Mouse (Mus musculus) 3T3-L1 (cell line): Measurements from ENCODE around the gene Cnga3.
A peak's percentile ranks its signal among the peaks of the same experiment; 100 is the strongest.

Source experiments
- DNase-seq: peaks from one replicate; pipeline ENCODE4 v3.0.0-alpha.2; 2015; ENCODE audit warnings: low read depth, low spot score

Gene Cnga3

DNA sequence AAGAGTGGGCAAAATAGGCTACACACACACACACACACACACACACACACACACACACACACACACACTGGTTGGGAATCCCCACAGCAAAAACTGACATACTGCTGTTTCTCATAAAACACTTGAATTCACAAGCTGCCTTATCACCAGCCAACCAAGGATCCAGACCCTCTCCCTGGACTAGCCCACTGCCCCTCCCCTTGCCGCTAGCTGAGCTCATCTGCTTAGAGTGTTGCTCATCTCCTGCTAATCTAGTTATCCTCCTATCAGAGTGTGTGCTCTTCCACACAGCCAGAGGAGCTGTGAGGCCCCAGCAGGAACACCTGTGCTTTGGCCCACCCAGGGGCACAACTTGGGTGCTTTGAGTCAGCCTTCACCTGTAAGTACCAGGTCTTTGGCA is at the start of gene Cnga3:
Cnga3 (plus strand) TSS at position 291 of the 400 bp plus-strand sequence.
- no peak for DNase-seq

GRCm38 (mm10) chr1:37166066-37166465 is 48.2 kb upstream of the Cnga3 start:
- DNase-seq = no peak

DNA sequence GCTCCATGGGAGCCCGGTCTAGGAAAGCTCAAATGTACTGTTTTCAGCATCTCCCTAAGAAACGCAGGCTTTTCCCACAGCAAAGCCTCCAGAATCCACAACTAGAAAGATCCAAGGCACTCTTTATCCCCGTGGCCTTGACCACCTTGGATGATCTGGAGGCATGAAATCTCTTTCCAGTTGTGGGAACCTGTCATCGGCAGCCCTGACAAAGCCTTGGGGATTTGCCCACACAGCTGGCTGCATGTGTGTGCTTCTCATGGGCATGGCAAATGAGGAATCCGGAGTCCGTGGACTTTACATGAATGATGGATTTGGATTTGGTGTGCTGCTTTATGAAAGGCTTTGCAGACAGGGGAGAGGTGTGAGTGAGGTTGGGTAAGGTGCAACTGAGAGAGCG is 46.3 kb upstream of the Cnga3 start:
- no peak for DNase-seq

DNA sequence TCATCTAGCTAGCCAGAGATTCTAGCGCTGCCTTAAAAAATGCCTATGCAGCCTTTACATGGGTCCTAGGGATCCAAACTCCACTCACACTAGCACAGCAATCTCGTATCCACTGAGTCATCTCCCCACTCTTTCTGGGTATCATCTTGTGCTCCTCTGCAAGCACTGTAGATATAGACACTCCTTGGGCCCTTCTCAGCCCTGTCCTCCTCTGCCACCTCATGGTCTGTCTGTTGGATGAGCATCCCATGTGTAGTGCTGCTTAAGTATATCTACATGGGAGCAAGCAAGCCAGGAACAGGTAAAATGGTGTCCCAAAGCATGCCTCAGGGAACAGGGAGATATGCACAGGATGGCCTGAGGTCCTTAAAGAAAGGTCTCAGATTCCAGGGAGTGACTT is 36.4 kb upstream of the Cnga3 start:
- DNase-seq = no peak

DNA sequence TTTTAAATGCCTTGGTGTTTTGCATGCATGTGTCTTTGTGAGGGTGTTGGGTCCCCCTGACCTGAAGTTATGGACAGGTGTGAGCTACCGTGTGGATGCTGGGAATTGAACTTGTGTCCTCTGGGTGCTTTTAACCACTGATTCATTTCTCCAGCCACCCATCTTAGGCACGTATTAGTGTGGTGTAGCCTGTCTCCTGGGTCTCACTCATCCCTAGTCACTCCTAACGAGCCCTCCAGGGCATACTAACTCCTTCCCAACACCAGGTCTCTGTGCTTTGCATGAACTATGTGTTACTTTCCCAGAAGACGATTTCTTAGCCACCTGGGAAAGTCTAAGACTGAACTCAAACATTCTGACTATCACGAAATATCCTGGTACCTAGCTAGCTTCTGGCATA is 34.4 kb upstream of the Cnga3 start:
- DNase-seq = no peak

DNA sequence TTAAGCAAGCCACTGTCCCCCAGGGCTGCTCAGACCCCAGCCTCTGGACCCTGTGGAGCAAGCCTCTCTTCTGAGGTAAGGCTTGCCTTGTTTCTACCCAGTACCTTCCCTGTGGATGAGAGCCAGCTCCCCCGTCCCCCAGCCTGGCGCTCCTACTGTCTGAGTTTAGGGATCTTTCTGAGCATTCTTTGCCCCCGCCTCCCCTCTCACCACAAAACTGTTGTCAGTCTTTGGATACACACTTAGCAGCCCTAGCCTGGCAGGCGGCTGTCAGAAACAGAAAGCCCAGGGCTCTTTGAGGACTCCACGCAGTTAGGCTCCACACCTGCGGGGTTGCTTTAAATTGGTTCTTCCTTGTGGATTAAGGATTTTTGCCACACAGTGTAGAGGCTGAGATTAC is 27.2 kb upstream of the Cnga3 start:
- no peak for DNase-seq

DNA sequence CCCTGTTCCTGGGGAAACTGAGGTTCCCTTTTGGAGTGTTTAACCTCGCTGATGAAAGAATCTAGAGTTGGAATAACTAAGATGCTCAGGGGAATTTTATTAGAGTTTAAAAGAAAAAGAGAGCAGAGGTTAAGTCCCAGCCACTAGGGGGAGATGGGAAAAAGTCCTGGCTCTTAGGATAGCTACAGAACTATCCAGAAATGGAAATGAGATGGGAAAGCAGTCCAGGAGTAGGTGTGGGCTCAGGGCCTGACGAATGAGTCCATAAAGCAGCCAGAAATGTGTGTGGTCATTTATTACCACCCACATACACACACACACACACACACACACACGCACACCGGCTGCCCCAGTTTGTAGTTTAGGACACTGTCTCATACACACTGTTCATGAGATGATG is 19.6 kb upstream of the Cnga3 start:
- peak; percentile 43 for DNase-seq

DNA sequence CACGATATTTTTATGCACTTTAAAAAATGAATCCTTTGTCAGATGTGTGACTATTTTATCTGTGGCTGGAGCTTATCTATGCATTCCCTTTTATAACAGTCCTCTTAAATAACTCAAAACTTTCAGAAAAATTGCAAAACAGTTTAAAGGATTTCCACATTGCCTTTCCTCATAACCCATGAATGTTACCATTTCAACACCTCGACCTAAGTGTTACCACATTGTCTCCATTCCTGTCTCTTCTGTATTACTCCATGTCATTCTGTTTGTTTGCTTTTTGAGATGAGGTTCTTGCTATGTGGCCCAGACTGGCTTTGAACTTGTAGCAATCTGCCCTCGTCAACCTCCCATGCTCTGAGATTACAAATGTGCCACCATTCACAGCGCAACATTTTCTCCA is 12.8 kb upstream of the Cnga3 start:
- DNase-seq = no peak

DNA sequence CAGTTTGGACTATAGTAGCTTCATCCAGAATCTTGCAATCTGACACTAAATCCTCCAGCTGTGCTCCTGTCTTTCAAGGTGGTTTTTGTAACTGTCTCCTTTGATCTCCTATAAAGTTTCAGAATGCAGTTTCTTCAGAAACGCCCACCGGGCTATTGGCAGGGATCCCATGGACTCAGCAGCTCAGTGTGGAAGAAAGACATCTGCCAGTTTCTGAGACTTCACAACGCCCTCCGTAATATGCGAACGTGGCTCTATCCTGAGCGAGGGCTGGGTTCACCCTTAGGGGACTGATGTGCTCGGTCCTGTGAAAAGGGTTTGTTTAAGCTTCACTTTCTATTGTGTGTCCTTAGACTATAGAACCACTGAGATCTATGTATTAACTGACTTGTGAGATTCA is 6.5 kb upstream of the Cnga3 start:
- DNase-seq = no peak

- no peak for DNase-seq
Measured at GRCm38 (mm10) chr1:37212375-37212774, 1.9 kb upstream of the Cnga3 start.

- DNase-seq = peak; percentile 20
Measured at GRCm38 (mm10) chr1:37218386-37218785, 4.2 kb downstream of the Cnga3 start.

GRCm38 (mm10) chr1:37219593-37219992 is 5.4 kb downstream of the Cnga3 start:
- DNase-seq = no peak

- no peak for DNase-seq
Measured at GRCm38 (mm10) chr1:37220134-37220907, 6.1 kb downstream of the Cnga3 start.

DNA sequence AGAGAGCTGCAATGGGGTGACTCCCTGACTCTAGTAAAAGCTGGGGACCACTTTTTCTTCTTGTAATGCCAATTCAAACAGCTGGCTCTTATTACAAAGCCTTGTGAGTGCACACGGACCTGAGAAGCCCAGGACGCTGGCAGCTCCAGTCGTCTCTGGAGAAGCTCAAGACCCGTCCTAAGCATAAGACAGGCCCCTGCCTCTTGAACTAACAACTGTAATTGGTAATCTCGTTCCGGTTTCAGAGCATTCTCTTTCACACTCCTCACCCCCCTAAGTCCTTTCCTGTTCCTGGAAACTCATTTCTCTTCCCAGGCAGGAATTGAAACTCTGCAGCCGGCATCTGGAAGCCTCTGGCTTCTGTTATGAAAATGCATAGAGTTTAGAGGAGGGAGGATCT is 7.8 kb downstream of the Cnga3 start:
- DNase-seq = no peak

DNA sequence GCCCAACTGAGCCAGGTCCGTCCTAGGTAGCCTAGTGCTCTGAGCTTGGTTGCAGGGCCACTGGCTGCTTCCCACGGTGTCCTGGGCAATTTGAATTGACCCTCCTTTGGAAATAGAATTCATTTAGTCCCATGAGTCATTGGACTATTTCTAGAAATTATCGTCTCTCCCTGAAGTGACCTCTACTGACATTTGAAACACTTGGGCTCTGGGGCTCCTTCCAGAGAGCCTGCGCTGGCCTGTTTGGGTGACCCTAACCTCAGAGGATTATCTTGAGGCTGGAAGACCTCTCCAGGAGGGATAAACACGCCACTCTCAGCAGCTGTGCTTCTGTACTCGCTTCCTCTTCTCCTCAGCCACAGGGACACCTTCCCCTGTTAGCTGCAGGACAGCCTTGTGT is 16.2 kb downstream of the Cnga3 start:
- no peak for DNase-seq

- DNase-seq = peak; percentile 58
Measured at GRCm38 (mm10) chr1:37231295-37231701, 17.1 kb downstream of the Cnga3 start.

GRCm38 (mm10) chr1:37239045-37239635 is 24.9 kb downstream of the Cnga3 start:
- no peak for DNase-seq

GRCm38 (mm10) chr1:37242253-37242652 is 28.0 kb downstream of the Cnga3 start:
- DNase-seq = no peak

DNA sequence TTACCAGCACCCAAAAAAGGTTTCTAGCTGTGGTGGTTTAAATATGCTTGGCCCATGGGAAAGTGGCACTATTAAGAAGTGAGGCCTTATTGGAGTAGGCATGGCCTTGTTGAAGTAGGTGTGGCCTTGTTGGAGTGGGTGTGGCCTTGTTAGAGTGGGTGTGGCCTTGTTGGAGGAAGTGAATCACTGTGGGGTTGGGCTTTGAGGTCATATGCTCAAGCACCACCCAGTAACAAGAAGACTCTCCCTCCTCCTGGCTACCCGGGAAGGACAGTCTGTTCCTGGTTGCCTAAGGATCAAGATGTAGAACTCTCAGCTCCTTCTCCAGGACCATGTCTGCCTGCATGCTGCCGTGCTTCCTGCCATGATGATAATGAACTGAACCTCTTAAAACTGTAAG is 32.2 kb downstream of the Cnga3 start:
- DNase-seq = no peak

DNA sequence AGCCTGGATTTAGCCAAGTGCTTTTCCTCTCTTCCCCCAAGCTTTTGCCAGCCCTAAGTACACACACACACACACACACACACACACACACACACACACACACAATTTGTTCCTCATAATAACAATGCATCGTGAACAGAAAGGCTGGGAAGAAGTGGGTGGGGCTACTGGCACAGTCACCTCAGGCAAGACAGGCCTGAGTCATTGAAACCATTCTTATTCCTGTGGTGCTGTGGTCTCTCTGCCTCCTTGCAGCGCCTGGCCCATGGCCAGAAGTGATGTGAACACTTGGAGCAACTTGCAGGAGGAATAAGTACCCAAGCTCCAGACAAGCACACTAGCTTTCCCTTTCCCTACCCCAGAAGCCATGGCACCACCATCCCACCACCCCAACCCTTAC is 34.2 kb downstream of the Cnga3 start:
- DNase-seq = peak; percentile 91

DNA sequence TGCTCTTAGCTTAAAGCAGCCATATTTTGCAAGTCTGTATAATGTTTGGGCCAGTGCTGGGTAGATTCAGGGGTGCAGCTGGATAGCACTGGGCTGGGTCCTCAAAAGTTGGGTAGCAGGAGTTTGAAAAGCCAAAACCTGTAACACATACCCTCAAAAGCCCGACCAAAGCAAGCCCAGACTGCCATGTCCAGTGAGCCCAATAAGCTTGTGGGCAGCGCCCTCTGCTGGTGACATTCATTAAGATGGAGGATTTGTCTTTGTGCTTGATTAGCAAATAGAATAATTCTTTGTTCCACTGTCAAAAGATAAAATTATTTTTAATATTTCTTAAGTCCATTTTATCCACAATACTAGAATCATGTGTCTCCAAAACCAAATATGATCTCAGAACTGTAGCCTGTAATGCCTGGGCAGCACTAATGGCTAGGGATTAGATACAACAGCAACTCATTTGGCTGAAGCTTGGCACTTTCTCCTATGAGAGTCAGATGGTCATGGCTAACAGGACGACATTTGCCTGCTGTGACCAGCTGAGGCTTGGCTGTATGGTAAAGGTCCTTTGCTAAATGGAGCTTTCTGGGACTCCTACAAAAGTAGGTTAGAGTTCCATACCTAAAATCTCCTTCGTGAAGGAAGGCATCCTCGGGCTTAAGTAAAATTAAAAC is 36.5 kb downstream of the Cnga3 start:
- peak; percentile 80 for DNase-seq

DNA sequence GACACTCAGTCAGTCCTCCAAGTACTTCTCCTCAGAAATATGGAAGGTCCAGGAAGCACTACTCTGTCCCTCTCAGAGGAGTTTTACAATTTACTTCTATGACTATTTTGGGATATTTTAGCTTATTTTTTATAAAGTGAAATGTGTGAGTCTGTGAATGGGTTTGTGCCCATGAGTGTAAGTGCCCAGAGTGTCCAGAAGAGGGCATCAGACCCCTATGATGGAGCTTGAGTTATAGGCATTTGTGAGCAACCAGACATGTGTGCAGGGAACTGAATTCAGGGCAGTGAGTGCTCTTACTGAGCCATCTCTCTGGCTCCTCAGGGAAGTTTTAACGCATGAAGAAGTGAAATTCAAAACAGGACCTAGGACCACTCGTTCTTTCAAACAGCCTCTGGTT is 44.2 kb downstream of the Cnga3 start:
- no peak for DNase-seq

- DNase-seq = peak; percentile 82
Measured at GRCm38 (mm10) chr1:37272464-37272863, 58.2 kb downstream of the Cnga3 start.
